Mouse (Mus musculus) erythroblast, embryonic 14.5 days (primary cell): ENCODE data around the gene Intu.

Experiments used
- GATA1 ChIP-seq: IDR thresholded peaks from 2 replicates; pipeline ENCODE4 v1.6.1; 2012; ENCODE audit warnings: low read length, inconsistent platforms, mixed read lengths
- TAL1 ChIP-seq: IDR thresholded peaks from 3 replicates; pipeline ENCODE4 v1.6.1; 2012; ENCODE audit warnings: low read length, inconsistent platforms, mixed read lengths

GRCm38 (mm10) chr3:40691566-40691965 is 160.5 kb downstream of the Intu start:
- no peak for TF ChIP-seq TAL1
- TF ChIP-seq GATA1 = no peak
